Mouse (Mus musculus) C2C12 (cell line): ENCODE results near the gene F13a1.

Experiments used
- CTCF ChIP-seq: IDR thresholded peaks from one replicate; pipeline ENCODE4 v1.5.1; 2011; ENCODE audit not compliant: control insufficient read depth, insufficient read depth, insufficient read length
- MAX ChIP-seq: IDR thresholded peaks from one replicate; pipeline ENCODE4 v1.6.1; 2011; ENCODE audit warnings: mild to moderate bottlenecking, control low read depth
- USF1 ChIP-seq: IDR thresholded peaks from one replicate; pipeline ENCODE4 v1.6.1; 2011; ENCODE audit warnings: low read depth, mild to moderate bottlenecking, control low read depth, moderate library complexity

- no peak for TF ChIP-seq CTCF
- no peak for TF ChIP-seq MAX
- TF ChIP-seq USF1 = no peak
Observed at GRCm38 (mm10) chr13:36941891-36942290, 108.2 kb downstream of the F13a1 start.
